Mouse (Mus musculus): ENCODE results near the gene Rfxap. TPM values are rescaled to one million over a fixed set of nuclear protein-coding genes. Genes with fewer than 3 reads are reported as not detected.
A peak's percentile ranks its signal among the peaks of the same experiment; 100 is the strongest.

Gene Rfxap
- polyA plus RNA-seq, 1 experiment from 2014 or later: 44.3 TPM

DNA sequence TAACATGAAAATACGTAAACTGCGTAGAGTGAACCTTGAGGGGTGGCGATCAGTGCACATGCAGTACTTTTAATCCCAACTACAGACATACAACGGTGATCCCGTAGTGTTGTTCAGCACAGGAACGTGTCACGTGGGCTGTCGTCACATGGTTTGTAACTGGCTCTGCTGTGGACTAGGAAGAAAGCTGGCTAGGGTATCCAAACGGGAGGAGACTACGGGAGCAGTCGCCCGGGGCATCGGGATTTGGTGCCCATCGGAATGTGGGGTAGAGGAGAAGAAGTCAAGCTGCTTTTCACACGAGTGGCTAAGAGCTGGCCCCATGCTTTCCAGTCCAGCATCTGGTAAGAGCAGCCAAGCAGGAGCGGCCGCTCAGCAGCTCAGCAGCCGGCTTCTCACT, 43.2 kb downstream of the Rfxap start:
- H3K36me3 ChIP-seq (replicated peaks; ENCODE audit: control insufficient read depth, insufficient read depth, low read depth, low read length): no peaks in the 10 kb centered on the region
- peak; percentile 42; the same call in 1 of the 2 replicates for ATAC-seq (replicated peaks; ENCODE audit: insufficient number of reproducible peaks, low FRiP score, low TSS enrichment, low read depth)
- no peaks in the 10 kb centered on the region for H3K4me1 ChIP-seq (ENCODE audit: control insufficient read depth, insufficient read depth, low read length)
- H3K4me3 ChIP-seq (ENCODE audit: low read depth, low read length): 0 out of 2 replicates have a peak overlapping the region, but pooled peaks have one; percentile 12
- DNase-seq (ENCODE audit: low spot score): peak; percentile 23
- H3K9ac ChIP-seq (replicated peaks; ENCODE audit: low read length): peak overlapping the region; percentile 13; the same call in 1 of the 2 replicates
- H3K27ac ChIP-seq (replicated peaks; ENCODE audit: low read depth, low read length): no peak overlapping the region
- H3K4me2 ChIP-seq (ENCODE audit: low read depth, low read length): peak overlapping the region; percentile 21
- no peaks in the 10 kb centered on the region for H3K9me3 ChIP-seq (replicated peaks; ENCODE audit: control insufficient read depth, low read length)
- no peaks in the 10 kb centered on the region for H3K27me3 ChIP-seq (ENCODE audit: control insufficient read depth, insufficient read depth, low read length)
- 65% methylated on average over 18 of the region's 18 CpGs for WGBS

- 81% methylated on average over 1 of the region's 1 CpGs for WGBS
- Histone ChIP-seq H3K9ac (replicated peaks; ENCODE audit: low read length) (no peak overlapping the region), H3K36me3 (replicated peaks; ENCODE audit: control insufficient read depth, insufficient read depth, low read depth, low read length) (no peaks in the 10 kb centered on the region), H3K4me3 (ENCODE audit: low read depth, low read length) (no peak overlapping the region), H3K27me3 (ENCODE audit: control insufficient read depth, insufficient read depth, low read length) (no peaks in the 10 kb centered on the region), H3K9me3 (replicated peaks; ENCODE audit: control insufficient read depth, low read length) (no peaks in the 10 kb centered on the region), H3K4me2 (ENCODE audit: low read depth, low read length) (no peak overlapping the region), H3K4me1 (ENCODE audit: control insufficient read depth, insufficient read depth, low read length) (no peaks in the 10 kb centered on the region), H3K27ac (replicated peaks; ENCODE audit: low read depth, low read length) (no peak overlapping the region)
- no peak for DNase-seq (ENCODE audit: low spot score)
- ATAC-seq (replicated peaks; ENCODE audit: insufficient number of reproducible peaks, low FRiP score, low TSS enrichment, low read depth): no peak
Observed at GRCm38 (mm10) chr3:54761258-54761657, 46.3 kb downstream of the Rfxap start.

DNA sequence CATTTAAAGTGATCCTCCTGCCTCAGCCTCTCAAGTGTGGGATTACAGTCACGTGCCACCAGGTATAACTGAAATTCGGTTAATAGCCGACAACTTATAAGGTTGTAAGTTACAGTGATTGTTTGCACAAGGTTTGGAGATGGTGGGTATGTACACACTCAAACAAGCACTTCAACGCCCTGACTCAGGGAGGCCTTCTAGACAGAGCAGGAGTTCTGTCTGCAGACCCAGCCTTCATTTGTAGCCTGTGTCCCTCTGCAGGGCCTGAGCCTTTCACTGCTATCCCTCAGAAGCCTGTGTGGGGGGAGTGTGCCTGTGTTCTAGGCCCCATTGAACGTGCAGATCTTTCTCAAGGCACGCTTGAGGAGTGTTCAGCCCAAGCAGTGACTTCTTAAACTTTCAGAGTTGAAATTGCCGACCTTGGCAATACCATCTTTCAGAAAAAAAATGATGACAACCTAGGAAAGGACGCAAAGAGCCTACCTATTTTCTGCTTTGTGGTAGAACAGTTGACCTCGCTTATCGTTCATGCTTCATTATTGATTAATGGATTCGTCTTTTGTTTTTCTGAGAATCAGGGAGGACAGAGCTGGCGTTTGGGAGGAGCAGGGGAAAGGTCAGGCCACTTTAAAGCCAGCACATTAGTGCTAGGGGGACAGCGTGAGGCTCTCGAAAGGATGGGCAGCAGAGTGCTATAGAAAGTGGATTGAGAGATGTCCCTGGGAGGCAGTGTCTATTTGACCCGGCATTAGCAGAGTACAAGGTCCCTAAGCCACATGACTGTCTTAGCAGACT, 47.1 kb downstream of the Rfxap start:
- Histone ChIP-seq H3K27me3 (ENCODE audit: control insufficient read depth, insufficient read depth, low read length) (0 out of 2 replicates have a peak, but pooled peaks cover 2% of the 10 kb centered on the region), H3K4me3 (ENCODE audit: low read depth, low read length) (no peak overlapping the region), H3K36me3 (replicated peaks; ENCODE audit: control insufficient read depth, insufficient read depth, low read depth, low read length) (no peaks in the 10 kb centered on the region), H3K4me2 (ENCODE audit: low read depth, low read length) (no peak overlapping the region), H3K27ac (replicated peaks; ENCODE audit: low read depth, low read length) (no peak overlapping the region), H3K9me3 (replicated peaks; ENCODE audit: control insufficient read depth, low read length) (no peaks in the 10 kb centered on the region), H3K4me1 (ENCODE audit: control insufficient read depth, insufficient read depth, low read length) (no peaks in the 10 kb centered on the region), H3K9ac (replicated peaks; ENCODE audit: low read length) (no peak overlapping the region)
- no peak for DNase-seq (ENCODE audit: low spot score)
- ATAC-seq (replicated peaks; ENCODE audit: insufficient number of reproducible peaks, low FRiP score, low TSS enrichment, low read depth): no peak
- 65% methylated on average over 15 of the region's 15 CpGs for WGBS

DNA sequence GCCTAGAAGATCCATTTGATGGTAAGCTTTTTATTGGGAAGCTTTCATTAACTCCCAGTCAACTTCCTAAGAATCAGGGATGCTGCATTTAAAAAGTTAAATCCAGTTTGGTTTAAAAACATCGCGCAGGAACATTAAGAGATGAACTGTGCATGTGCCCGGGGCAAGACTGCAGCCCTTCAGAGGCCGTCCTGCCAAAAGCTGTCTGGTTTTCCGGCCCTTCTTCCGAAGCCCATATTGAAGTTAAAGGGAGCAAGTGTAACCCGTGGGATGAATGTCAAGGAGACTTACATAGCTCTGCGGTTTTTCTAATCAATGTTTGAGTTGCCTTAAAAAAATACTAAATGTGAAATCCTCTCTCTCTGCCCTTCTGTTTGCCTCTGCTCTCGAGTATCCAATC, 48.4 kb downstream of the Rfxap start:
- Histone ChIP-seq H3K27ac (replicated peaks; ENCODE audit: low read depth, low read length) (no peak overlapping the region), H3K4me3 (ENCODE audit: low read depth, low read length) (no peak overlapping the region), H3K9ac (replicated peaks; ENCODE audit: low read length) (no peak overlapping the region), H3K36me3 (replicated peaks; ENCODE audit: control insufficient read depth, insufficient read depth, low read depth, low read length) (no peaks in the 10 kb centered on the region), H3K27me3 (ENCODE audit: control insufficient read depth, insufficient read depth, low read length) (0 out of 2 replicates have a peak, but pooled peaks cover 2% of the 10 kb centered on the region), H3K4me2 (ENCODE audit: low read depth, low read length) (no peak overlapping the region), H3K9me3 (replicated peaks; ENCODE audit: control insufficient read depth, low read length) (no peaks in the 10 kb centered on the region), H3K4me1 (ENCODE audit: control insufficient read depth, insufficient read depth, low read length) (no peaks in the 10 kb centered on the region; the same call in 1 of the 2 replicates)
- ATAC-seq (replicated peaks; ENCODE audit: insufficient number of reproducible peaks, low FRiP score, low TSS enrichment, low read depth): no peak
- WGBS: 59% methylated on average over 9 of the region's 9 CpGs
- no peak for DNase-seq (ENCODE audit: low spot score)

GRCm38 (mm10) chr3:54757446-54757845, 50.1 kb downstream of the Rfxap start:
- no peak overlapping the region for H3K4me2 ChIP-seq (ENCODE audit: low read depth, low read length)
- no peak for ATAC-seq (replicated peaks; ENCODE audit: insufficient number of reproducible peaks, low FRiP score, low TSS enrichment, low read depth)
- H3K27me3 ChIP-seq (ENCODE audit: control insufficient read depth, insufficient read depth, low read length): 0 out of 2 replicates have a peak, but pooled peaks cover 2% of the 10 kb centered on the region
- whole genome bisulfite sequencing: 75% methylated on average over 8 of the region's 8 CpGs
- no peak overlapping the region for H3K4me3 ChIP-seq (ENCODE audit: low read depth, low read length)
- H3K9me3 ChIP-seq (replicated peaks; ENCODE audit: control insufficient read depth, low read length): no peaks in the 10 kb centered on the region
- no peak for DNase-seq (ENCODE audit: low spot score)
- H3K4me1 ChIP-seq (ENCODE audit: control insufficient read depth, insufficient read depth, low read length): no peaks in the 10 kb centered on the region; the same call in 1 of the 2 replicates
- no peaks in the 10 kb centered on the region for H3K36me3 ChIP-seq (replicated peaks; ENCODE audit: control insufficient read depth, insufficient read depth, low read depth, low read length)
- no peak overlapping the region for H3K9ac ChIP-seq (replicated peaks; ENCODE audit: low read length)
- H3K27ac ChIP-seq (replicated peaks; ENCODE audit: low read depth, low read length): no peak overlapping the region

- 0 out of 2 replicates have a peak, but pooled peaks cover 2% of the 10 kb centered on the region for H3K27me3 ChIP-seq (ENCODE audit: control insufficient read depth, insufficient read depth, low read length)
- ATAC-seq (replicated peaks; ENCODE audit: insufficient number of reproducible peaks, low FRiP score, low TSS enrichment, low read depth) (no peak), DNase-seq (ENCODE audit: low spot score) (peak; percentile 36)
- H3K4me3 ChIP-seq (ENCODE audit: low read depth, low read length): peak overlapping the region; percentile 70
- peak overlapping the region; percentile 99 for H3K4me2 ChIP-seq (ENCODE audit: low read depth, low read length)
- H3K4me1 ChIP-seq (ENCODE audit: control insufficient read depth, insufficient read depth, low read length): no peaks in the 10 kb centered on the region; the same call in 1 of the 2 replicates
- under 1% methylated on average over 11 of the region's 11 CpGs for WGBS
- no peaks in the 10 kb centered on the region; the same call in 1 of the 2 replicates for H3K36me3 ChIP-seq (replicated peaks; ENCODE audit: control insufficient read depth, insufficient read depth, low read depth, low read length)
- no peaks in the 10 kb centered on the region for H3K9me3 ChIP-seq (replicated peaks; ENCODE audit: control insufficient read depth, low read length)
- H3K27ac ChIP-seq (replicated peaks; ENCODE audit: low read depth, low read length): no peak overlapping the region
- no peak overlapping the region for H3K9ac ChIP-seq (replicated peaks; ENCODE audit: low read length)
Observed at GRCm38 (mm10) chr3:54756058-54756457, 51.5 kb downstream of the Rfxap start.

GRCm38 (mm10) chr3:54755145-54756041, 52.2 kb downstream of the Rfxap start, which contains the start of gene Smad9:
TSS of gene Smad9 (plus strand) at chr3:54755582.
- H3K4me3 ChIP-seq (ENCODE audit: low read depth, low read length): peak within 1 kb of the TSS; percentile 70
- peak; percentile 71 for DNase-seq (ENCODE audit: low spot score)
- H3K9ac ChIP-seq (replicated peaks; ENCODE audit: low read length): peak within 1 kb of the TSS; percentile 70
- no peaks in the 10 kb centered on the region for H3K9me3 ChIP-seq (replicated peaks; ENCODE audit: control insufficient read depth, low read length)
- 1% methylated on average over 55 of the region's 66 CpGs for WGBS
- peak; percentile 88 for ATAC-seq (replicated peaks; ENCODE audit: insufficient number of reproducible peaks, low FRiP score, low TSS enrichment, low read depth)
- H3K27ac ChIP-seq (replicated peaks; ENCODE audit: low read depth, low read length): peak within 1 kb of the TSS; percentile 41
- peak within 1 kb of the TSS; percentile 99 for H3K4me2 ChIP-seq (ENCODE audit: low read depth, low read length)
- no peaks in the 10 kb centered on the region; the same call in 1 of the 2 replicates for H3K36me3 ChIP-seq (replicated peaks; ENCODE audit: control insufficient read depth, insufficient read depth, low read depth, low read length)
- H3K27me3 ChIP-seq (ENCODE audit: control insufficient read depth, insufficient read depth, low read length): 0 out of 2 replicates have a peak, but pooled peaks cover 2% of the 10 kb centered on the region
- no peaks in the 10 kb centered on the region; the same call in 1 of the 2 replicates for H3K4me1 ChIP-seq (ENCODE audit: control insufficient read depth, insufficient read depth, low read length)

Measured in embryonic facial prominence, embryonic 11.5 days (tissue).